Comparison of ENCODE assay signal across 22 mouse cellular contexts in the genomic region with DNA sequence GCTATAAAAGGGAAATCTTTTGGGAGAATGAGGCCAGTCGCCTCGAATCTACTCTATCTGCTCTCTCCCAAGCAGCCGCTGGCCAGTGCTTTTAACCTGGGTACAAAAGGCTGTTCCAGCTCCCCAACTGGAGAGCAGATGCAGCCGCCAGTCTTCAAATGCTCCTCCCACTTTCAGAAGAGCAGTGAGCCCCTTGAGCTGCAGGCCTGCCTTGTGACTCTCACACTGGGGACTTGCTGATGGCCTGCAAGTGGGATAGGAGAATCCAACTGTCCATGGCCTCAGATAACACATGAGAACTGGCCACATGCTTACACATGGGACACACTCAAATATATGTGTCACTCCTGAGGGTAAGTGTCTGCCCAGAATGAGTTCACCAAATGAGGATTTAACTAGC. TPM values are rescaled to one million over a fixed set of nuclear protein-coding genes. Genes with fewer than 3 reads are reported as not detected.
DNase-seq lines count a peak whose midpoint lies in the region; ATAC-seq and TF ChIP-seq lines count a peak whose summit lies in the region.
"Had no signal": no experiment of that assay in that cellular context is flagged by ENCODE, and none has a peak within 500 bp of the region (broad histone marks: within the 10 kb centered on the region; RNA-seq: fewer than 3 reads in every experiment).

No protein-coding gene starts in this region.

- ATAC-seq in liver, embryonic 16.5 days (ENCODE audit: low read depth), result no peak

- no peaks in the 10 kb centered on the region for H3K79me2 ChIP-seq in heart, adult 2 months (replicated peaks; ENCODE audit: control insufficient read depth, insufficient read depth, low read length)

- H3K9me3 ChIP-seq in liver, embryonic 16.5 days (replicated peaks; ENCODE audit: control insufficient read depth, low read length), result no peaks in the 10 kb centered on the region
- H3K9me3 ChIP-seq: forebrain, embryonic 12.5 days; hindbrain, embryonic 13.5 days; midbrain, embryonic 10.5 days; neural tube, embryonic 13.5 days had no signal

- H3K9ac ChIP-seq in heart, adult 2 months (ENCODE audit: low read depth, low read length), result no peak overlapping the region
- no peak overlapping the region for H3K9ac ChIP-seq in liver, embryonic 16.5 days (ENCODE audit: low read depth, low read length)
- H3K9ac ChIP-seq: forebrain, embryonic 12.5 days; hindbrain, embryonic 13.5 days; liver, embryonic 14.5 days; neural tube, embryonic 13.5 days had no signal

- no peak for TF ChIP-seq EP300 in heart, adult 2 months (IDR thresholded peaks at IDR 0.05; ENCODE audit: insufficient read depth, low read depth, low read length)

- no peak for TF ChIP-seq CTCF in heart, adult 2 months (IDR thresholded peaks at IDR 0.05)

- no peak overlapping the region for H3K4me2 ChIP-seq in liver, embryonic 16.5 days (ENCODE audit: low read depth, low read length)
- H3K4me2 ChIP-seq: forebrain, embryonic 12.5 days; hindbrain, embryonic 13.5 days; neural tube, embryonic 13.5 days had no signal

- DNase-seq in heart, adult 2 months, result no peak
- DNase-seq in heart, postnatal 25 days (ENCODE audit: low spot score), result no peak
- DNase-seq in kidney, adult 11 months, result peak; percentile 21
- no peak for DNase-seq in kidney, postnatal 10 days
- peak; percentile 19 for DNase-seq in retina, postnatal 1 day
- no peak for DNase-seq in retina, embryonic 14.5 days (ENCODE audit: low spot score)
- DNase-seq in ovary, adult 18-20 months (ENCODE audit: low spot score), result no peak
- DNase-seq: adrenal gland, adult 8-10 months; cerebellum, postnatal 14 days; gastrocnemius, postnatal 25 days; kidney, postnatal 4 days; lung, postnatal 36 days; right cerebral cortex, postnatal 4 days had no signal

- TF ChIP-seq POLR2A in heart, adult 2 months (IDR thresholded peaks at IDR 0.05; ENCODE audit: insufficient read depth, low read depth, low read length), result no peak

- no peak overlapping the region for H3K4me3 ChIP-seq in heart, adult 2 months
- H3K4me3 ChIP-seq in liver, embryonic 16.5 days (ENCODE audit: low read depth, low read length), result no peak overlapping the region
- H3K4me3 ChIP-seq: forebrain, embryonic 12.5 days; hindbrain, embryonic 13.5 days; midbrain, embryonic 10.5 days; neural tube, embryonic 13.5 days had no signal

- H3K27me3 ChIP-seq in heart, adult 2 months (ENCODE audit: control insufficient read depth, insufficient read depth, low read length), result no peaks in the 10 kb centered on the region
- H3K27me3 ChIP-seq in liver, embryonic 16.5 days (ENCODE audit: control insufficient read depth, insufficient read depth, low read depth, low read length), result no peaks in the 10 kb centered on the region
- H3K27me3 ChIP-seq: CH12.LX; forebrain, embryonic 12.5 days; neural tube, embryonic 13.5 days had no signal

- intact Hi-C loops in heart, adult 2 months (cut with DNase I), result no loop called here
- intact Hi-C loops in heart, postnatal 25 days (cut with DNase I), result no loop called here

- no peaks in the 10 kb centered on the region; the same call in 1 of the 2 replicates for H3K4me1 ChIP-seq in heart, adult 2 months (ENCODE audit: control insufficient read depth, insufficient read depth, low read length)
- H3K4me1 ChIP-seq in liver, embryonic 16.5 days (ENCODE audit: control insufficient read depth, low read depth, low read length), result peaks cover 40% of the 10 kb centered on the region
- H3K4me1 ChIP-seq: forebrain, embryonic 12.5 days; hindbrain, embryonic 13.5 days; neural tube, embryonic 13.5 days had no signal

- WGBS in heart, adult 2 months, result 67% methylated on average over 4 of the region's 4 CpGs
- WGBS in liver, embryonic 16.5 days (ENCODE audit: insufficient replicate concordance), result 50% methylated on average over 4 of the region's 4 CpGs

- H3K27ac ChIP-seq in heart, adult 2 months, result 0 out of 2 replicates have a peak overlapping the region, but pooled peaks have one; percentile 15
- H3K27ac ChIP-seq in liver, embryonic 16.5 days (ENCODE audit: low read length), result peak overlapping the region; percentile 75
- H3K27ac ChIP-seq: forebrain, embryonic 12.5 days; hindbrain, embryonic 13.5 days; liver, embryonic 14.5 days; neural tube, embryonic 13.5 days had no signal

- H3K36me3 ChIP-seq in heart, adult 2 months (ENCODE audit: control insufficient read depth, insufficient read depth, low read length), result no peaks in the 10 kb centered on the region
- H3K36me3 ChIP-seq in liver, embryonic 16.5 days (ENCODE audit: control insufficient read depth, insufficient read depth), result no peaks in the 10 kb centered on the region
- H3K36me3 ChIP-seq: forebrain, embryonic 12.5 days; hindbrain, embryonic 13.5 days; midbrain, embryonic 10.5 days; neural tube, embryonic 13.5 days had no signal

RNA-seq across cellular contexts. Expression of a gene that starts 2.6 kb away (rescaled TPM):
- not detected for total RNA-seq in heart, adult 2 months (2021)
- polyA plus RNA-seq in heart, adult 2 months (2012; rRNA removed), result 1.1 TPM in 1 of 2 replicates, not detected in the other
- total RNA-seq in heart, postnatal 25 days (2021), result not detected
- 95.4 and 105 TPM in 2 replicates for polyA plus RNA-seq in liver, embryonic 16.5 days (2015; fragmentation: Nextera tagmentation; extraction: Ambion mirVana)
- total RNA-seq: gastrocnemius, postnatal 25 days; layer of hippocampus, postnatal 10 days had no signal
- polyA plus RNA-seq: forebrain, embryonic 12.5 days; frontal cortex, adult 2 months; hindbrain, embryonic 13.5 days; neural tube, embryonic 13.5 days had no signal

RNA-seq across cellular contexts. Expression of a gene that starts 10.9 kb away (rescaled TPM):
- total RNA-seq in heart, adult 2 months (2021), result 100 to 1,000 TPM; 121 to 137 TPM
- polyA plus RNA-seq in heart, adult 2 months (2012; rRNA removed), result 38.3 and 58.2 TPM in 2 replicates
- 100 to 1,000 TPM in 1 of 2 experiments, 10 to 100 TPM in 1; 87.8 to 116 TPM for total RNA-seq in heart, postnatal 25 days (2021)
- polyA plus RNA-seq in liver, embryonic 16.5 days (2015; fragmentation: Nextera tagmentation; extraction: Ambion mirVana), result 6.1 and 17.4 TPM in 2 replicates

RNA-seq across cellular contexts. Expression of a gene that starts 18.9 kb away (rescaled TPM):
- 100 to 1,000 TPM; 356 to 371 TPM for total RNA-seq in heart, adult 2 months (2021)
- 480 and 490 TPM in 2 replicates for polyA plus RNA-seq in heart, adult 2 months (2012; rRNA removed)
- total RNA-seq in heart, postnatal 25 days (2021), result 100 to 1,000 TPM; 321 to 327 TPM
- polyA plus RNA-seq in liver, embryonic 16.5 days (2015; fragmentation: Nextera tagmentation; extraction: Ambion mirVana), result 796 and 823 TPM in 2 replicates

RNA-seq across cellular contexts. Expression of a gene that starts 24.7 kb away (rescaled TPM):
- total RNA-seq in heart, adult 2 months (2021), result not detected
- polyA plus RNA-seq in heart, adult 2 months (2012; rRNA removed), result not detected in 2 replicates
- not detected for total RNA-seq in heart, postnatal 25 days (2021)
- polyA plus RNA-seq in liver, embryonic 16.5 days (2015; fragmentation: Nextera tagmentation; extraction: Ambion mirVana), result 0.25 and 0.32 TPM in 2 replicates
- total RNA-seq: adrenal gland, adult 8-10 months; CH12.LX; gastrocnemius, postnatal 25 days; layer of hippocampus, postnatal 10 days had no signal
- polyA plus RNA-seq: forebrain, embryonic 12.5 days; frontal cortex, adult 2 months; hindbrain, embryonic 13.5 days; midbrain, embryonic 10.5 days; neural tube, embryonic 13.5 days had no signal

RNA-seq across cellular contexts. Expression of a gene that starts 40.3 kb away (rescaled TPM):
- total RNA-seq in heart, adult 2 months (2021), result 10 to 100 TPM; 39.9 to 43.2 TPM
- 81.3 and 85.3 TPM in 2 replicates for polyA plus RNA-seq in heart, adult 2 months (2012; rRNA removed)
- total RNA-seq in heart, postnatal 25 days (2021), result 10 to 100 TPM; 36.6 to 45.1 TPM
- 112 and 117 TPM in 2 replicates for polyA plus RNA-seq in liver, embryonic 16.5 days (2015; fragmentation: Nextera tagmentation; extraction: Ambion mirVana)

Comparison
In these comparisons a context has a peak if more than half of its experiments do, and no peak if none do; other contexts are left out.
1. DNase-seq: peak in kidney, adult 11 months (single experiment) and retina, postnatal 1 day (single experiment); none in heart, adult 2 months (0 of 2), heart, postnatal 25 days (single experiment), kidney, postnatal 10 days (single experiment), retina, embryonic 14.5 days (single experiment) and ovary, adult 18-20 months (single experiment).